Mouse (Mus musculus) retina, postnatal 7 days (tissue): Measurements from ENCODE around the gene Kremen2.

ENCODE experiments used
- DNase-seq: peaks from one replicate; pipeline ENCODE4 v3.0.0-alpha.2; 2012; ENCODE audit warnings: low read depth, low spot score

The Kremen2 gene

DNA sequence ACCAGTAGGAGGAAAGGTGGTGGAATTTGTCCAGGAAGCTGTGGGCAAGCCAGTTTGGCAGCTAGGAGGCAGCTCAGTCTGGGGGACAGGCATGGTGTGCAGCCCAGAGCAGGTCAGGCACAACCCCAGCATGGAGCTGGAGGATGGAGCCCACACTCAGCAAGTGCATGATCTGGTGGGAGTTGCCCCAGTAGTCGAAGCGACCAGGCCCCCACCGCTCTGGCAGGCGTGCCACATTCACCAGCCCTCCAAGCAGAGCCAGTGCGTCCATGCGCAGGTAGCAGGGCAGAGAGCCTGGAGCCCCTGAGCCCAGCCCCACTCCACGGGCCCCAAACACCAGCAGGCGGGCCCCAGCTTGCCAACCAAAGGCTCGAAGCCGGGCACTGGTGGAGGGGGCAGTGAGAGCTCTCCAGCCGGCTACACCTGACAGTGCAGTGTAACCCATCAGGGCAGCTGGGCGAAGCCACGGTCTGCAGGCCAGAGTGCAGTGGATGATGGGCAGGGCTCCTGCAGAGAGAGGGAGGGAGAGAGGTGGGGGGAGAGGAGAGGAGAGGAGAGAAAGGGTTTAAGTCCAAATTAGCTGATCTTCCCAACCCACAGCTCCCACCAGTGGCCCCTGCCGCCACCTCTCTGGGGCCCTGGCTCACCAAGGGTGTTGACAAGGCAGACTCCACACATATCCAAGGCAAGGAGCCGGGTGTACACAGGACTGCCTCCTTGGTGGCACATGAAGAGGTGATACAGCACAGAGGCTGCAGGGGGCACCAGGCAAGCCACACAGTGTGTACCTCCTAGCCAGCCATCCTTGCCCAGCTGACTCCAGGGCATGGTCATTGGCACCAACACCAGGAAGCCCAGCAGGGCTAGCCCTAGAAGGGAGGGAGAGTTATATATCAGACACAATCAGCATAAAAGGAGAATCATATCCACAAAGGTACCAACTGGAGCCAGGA, 7.9 kb downstream of the Kremen2 start:
- DNase-seq, result no peak

- no peak for DNase-seq
These were observed 11.3 kb downstream of the Kremen2 start for GRCm38 (mm10) chr17:23734341-23734740.

- no peak for DNase-seq
These were observed 15.2 kb downstream of the Kremen2 start for GRCm38 (mm10) chr17:23730441-23730840.

DNA sequence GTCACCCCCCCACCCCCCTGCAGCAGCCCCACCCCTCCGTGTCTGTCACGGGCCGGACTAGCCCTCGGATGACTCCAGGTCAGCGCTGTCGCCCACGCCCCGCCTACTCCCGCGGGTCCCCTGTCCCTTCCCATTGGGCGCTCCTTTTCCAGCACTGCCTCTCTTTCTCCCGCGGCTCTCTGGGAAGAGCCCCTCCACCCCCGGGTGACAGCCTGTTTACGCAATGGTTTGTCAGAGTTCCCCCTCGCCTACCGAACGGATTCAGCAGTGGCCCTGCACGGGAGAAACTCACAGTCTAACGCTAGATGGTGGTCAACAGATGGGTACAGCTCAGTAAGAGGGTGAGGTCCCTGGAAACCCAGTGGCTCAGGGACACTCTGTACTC, 18.9 kb downstream of the Kremen2 start:
- peak; percentile 57 for DNase-seq

DNA sequence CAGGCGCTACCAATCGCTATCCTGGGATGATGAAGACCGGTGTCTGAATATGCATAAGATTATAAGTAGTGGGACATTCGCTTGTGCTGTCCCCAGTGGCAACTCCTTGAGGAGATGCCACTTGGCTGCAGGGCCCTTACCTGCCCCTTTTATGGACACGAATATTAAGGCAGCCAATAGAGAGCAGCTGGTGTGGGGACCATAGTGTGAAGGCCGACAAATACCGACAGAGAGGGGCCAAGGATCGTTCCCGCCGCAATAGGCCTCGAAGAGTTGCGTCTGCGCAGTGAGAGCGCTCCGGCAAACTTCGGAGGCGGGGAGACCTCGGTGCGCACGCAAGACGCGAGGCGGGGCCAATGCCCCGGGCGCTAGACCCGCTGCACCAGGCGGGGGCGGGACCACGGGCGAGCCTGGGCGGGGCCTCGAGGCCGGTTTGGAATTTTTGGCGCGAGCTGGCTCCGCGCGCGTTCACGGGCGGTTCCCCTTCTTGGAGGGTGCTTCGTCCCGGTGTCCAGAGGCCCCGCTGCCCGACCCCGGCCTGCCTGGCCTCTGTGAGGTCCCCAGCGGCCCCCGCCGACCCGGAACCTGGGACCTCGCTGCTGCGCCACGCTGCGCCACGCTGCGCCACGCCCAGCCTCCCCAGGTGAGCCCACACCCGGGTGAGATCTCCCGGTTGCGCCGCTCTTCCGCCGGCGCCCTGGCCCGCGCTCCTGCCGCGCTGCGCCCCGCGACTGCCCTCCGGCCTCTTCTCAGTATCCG, 19.5 kb downstream of the Kremen2 start, which contains the start of gene Pkmyt1:
Pkmyt1 (plus strand) TSS at position 338 of the 759 bp plus-strand sequence.
- peak; percentile 85 for DNase-seq

- DNase-seq, result no peak
These were observed 20.2 kb downstream of the Kremen2 start for GRCm38 (mm10) chr17:23725477-23725876.

DNA sequence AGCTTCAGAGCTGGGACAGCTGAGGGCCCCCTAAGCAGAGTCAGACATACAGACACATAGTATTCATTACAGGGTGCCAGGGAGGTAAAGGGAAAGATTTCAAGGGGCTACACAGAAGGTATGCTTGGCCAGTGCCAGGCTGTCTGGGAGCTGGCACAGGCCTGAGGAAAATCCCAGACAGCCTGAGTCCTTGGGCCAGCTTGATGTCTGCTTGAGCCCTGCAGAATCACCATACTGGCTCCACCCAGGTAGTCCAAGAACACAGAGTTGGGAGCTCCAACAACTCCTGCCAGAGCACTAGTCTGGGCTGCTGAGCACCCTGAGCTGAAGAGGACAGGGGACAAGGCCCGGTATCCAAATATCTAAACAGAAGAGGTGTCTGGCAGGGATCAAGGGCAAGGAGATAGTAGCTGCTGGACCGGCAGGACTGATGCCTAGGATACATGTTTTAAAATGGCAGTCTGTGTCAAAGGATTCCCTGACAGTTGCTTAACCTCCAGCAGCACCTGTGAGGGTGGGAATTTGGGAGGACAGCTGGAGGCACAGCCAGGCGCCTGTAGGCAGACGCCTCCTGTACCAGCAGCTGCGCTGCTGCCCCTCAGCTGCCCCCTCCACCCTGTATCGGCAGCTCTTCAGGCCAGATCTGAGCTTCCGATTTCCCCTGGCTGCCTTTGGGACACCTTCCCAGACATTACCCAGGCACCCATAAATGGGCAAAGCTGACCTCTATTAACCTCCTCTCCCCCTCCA, 23.1 kb downstream of the Kremen2 start, which contains the start of gene 1520401A03Rik:
1520401A03Rik (minus strand) TSS at position 408 of the 750 bp plus-strand sequence.
- DNase-seq, result no peak

- no peak for DNase-seq
These were observed 23.7 kb downstream of the Kremen2 start for GRCm38 (mm10) chr17:23721886-23722285.

DNA sequence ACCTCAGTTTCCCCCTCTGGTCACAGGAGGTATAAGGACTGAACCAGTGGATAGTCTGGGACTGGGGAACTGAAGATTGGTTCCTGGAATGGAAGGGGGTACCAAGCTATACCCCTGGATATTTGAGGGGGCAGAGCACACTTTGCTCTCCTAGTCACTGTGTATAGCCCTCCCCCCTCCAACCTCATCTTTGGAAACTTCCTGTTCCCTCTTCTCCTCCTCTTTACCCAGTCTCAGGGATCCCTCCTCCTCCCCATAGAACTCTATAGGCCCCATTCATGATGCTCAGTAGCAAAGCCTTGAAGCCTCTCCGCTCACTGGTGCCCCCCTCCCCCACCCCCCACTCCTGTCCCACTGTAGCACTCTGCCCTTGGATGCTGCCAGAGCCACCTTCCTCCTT, 26.2 kb downstream of the Kremen2 start:
- no peak for DNase-seq

- no peak for DNase-seq
These were observed 28.6 kb downstream of the Kremen2 start for GRCm38 (mm10) chr17:23717003-23717402.

- peak; percentile 72 for DNase-seq
These were observed 39.4 kb downstream of the Kremen2 start for GRCm38 (mm10) chr17:23706212-23706611.

DNA sequence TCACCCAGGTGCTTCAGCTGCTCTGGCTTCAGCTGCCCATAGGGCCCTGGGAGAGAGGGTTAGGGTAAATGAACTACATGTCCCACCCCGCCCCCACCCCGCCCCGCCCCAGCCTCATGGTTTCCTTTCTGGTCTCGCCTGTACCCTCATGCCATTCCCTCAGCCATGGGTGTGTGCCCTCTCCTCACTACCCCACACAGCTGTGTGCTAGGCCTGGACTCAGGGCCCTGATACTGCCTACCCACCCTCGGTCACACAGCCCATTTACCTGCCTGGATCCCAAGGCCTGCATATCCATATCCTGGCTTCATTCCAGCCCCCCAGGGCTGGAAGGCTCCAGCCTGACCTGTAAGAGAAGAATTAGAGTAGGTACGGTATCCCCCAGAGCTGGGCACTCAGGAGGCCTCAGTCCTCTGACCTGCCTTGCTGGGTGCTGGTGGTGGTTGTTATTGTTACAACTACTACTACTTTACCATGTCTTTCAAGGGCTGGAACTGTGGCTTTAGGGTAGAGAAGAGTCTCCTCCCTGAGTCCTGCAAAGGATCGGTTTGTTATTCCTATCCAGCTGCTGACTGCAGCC, 40.0 kb downstream of the Kremen2 start:
- DNase-seq, result no peak

GRCm38 (mm10) chr17:23704741-23705140, 40.9 kb downstream of the Kremen2 start:
- no peak for DNase-seq

DNA sequence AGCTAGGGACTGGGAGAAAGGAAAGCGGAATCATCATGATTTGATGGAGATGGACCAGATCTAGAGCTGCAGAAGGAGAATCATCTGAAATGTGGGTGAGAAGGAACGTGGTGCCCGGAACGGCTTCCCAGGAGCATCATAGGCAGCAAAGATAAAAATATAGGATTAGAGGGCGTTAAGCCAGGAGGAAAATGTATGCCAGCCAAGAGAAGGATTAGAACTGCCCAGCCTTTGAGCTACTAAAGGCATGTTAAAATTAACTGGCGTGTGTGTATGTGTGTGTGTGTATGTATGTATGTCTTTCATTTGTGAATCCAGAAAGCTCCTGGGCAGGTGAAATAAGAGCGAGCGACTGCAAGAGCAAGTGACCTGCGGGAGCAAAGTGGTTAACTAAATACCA, 42.3 kb downstream of the Kremen2 start:
- DNase-seq, result no peak

DNA sequence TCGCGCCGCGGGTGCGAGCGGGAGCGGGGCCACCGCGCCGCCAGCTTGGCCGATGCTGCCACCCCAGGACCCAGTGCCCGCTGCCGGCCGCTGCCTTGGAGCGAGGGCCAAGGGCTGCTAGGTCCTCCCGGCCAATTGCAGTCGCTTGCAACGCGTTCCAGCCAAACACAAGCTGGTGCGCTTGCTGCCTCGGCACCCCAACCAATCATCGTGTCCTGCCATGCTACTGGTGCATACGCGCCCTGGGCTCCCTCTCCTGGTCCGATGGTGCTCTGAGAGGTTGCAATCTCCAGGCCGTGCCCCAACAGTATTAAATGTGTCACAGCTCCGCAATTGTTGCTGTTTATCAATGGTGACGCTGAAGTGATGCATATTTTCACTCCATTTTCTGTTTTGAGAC, 45.6 kb downstream of the Kremen2 start:
- DNase-seq, result peak; percentile 78

- DNase-seq, result no peak
These were observed 46.2 kb downstream of the Kremen2 start for GRCm38 (mm10) chr17:23699131-23700077.

GRCm38 (mm10) chr17:23695801-23696200, 49.8 kb downstream of the Kremen2 start:
- DNase-seq, result no peak

DNA sequence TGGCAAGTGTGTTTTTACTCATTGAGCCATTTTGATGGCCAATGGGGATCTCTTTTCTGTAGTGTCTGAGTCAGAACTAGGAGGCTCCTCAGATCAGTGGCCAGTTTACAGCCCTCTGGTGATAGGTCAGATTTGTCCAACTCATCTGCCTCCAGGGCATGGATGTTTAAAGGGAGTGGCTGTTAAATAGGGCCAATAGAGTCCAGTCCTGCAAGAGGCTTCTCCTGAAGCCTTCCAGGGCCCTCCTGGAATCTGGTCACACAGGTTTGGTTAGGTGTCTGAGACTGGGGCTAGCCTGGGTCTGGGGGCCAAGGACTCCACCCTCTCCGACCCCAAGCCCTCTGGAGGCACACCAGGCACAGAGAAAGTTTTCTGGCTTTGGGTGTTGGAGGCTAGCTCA, 51.1 kb downstream of the Kremen2 start:
- no peak for DNase-seq
